Comparison of ENCODE assay signal across 11 mouse cellular contexts in the genomic region with DNA sequence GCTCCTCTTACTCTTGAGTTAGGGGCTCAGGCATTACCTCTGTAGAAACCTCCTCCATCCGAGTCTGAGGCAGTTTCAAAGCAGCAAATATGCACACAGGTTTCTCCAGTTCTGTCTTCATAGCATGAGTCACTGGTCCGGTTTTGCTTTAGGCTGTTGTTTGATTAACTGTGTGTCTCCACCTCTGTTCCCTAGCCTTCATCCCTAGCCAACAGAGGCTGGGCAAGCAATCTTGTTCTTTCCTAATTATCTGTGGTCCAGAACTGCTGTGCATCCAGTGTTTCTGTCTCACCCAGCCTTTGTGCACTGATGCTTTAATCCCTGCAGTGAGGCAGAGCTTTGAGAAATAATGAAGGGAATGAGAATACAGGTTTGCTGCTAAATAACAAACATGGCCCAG.
A peak's percentile ranks its signal among the peaks of the same experiment; 100 is the strongest.
DNase-seq lines count a peak whose midpoint lies in the region; ATAC-seq and TF ChIP-seq lines count a peak whose summit lies in the region.
"Had no signal": no experiment of that assay in that cellular context is flagged by ENCODE, and none has a peak within 500 bp of the region (broad histone marks: within the 10 kb centered on the region; RNA-seq: fewer than 3 reads in every experiment).

No protein-coding gene starts in this region.

- ATAC-seq in lung, postnatal 0 days = peak; percentile 41; the same call in 1 of the 2 replicates
- ATAC-seq in forebrain, postnatal 0 days = peak; percentile 43; the same call in 1 of the 2 replicates
- ATAC-seq in megakaryocyte, adult 5-6 weeks (ENCODE audit: poor library complexity, severe bottlenecking) = no peak

- H3K9ac ChIP-seq in lung, postnatal 0 days (replicated peaks; ENCODE audit: low read depth) = no peak overlapping the region
- H3K9ac ChIP-seq in forebrain, postnatal 0 days = no peak overlapping the region
- H3K9ac ChIP-seq: liver, embryonic 15.5 days had no signal

- intact Hi-C loops in gastrocnemius, adult 2 months (cut with DNase I) = loop anchor here (5.0 kb wide), 1 partner anchor 89 kb away; a partner anchor contains a TSS
- intact Hi-C loops in gastrocnemius, postnatal 14 days (cut with DNase I; ENCODE audit: low total_unique reads) = no loop called here

- H3K27ac ChIP-seq in gastrocnemius, adult 2 months = peak overlapping the region; percentile 56
- H3K27ac ChIP-seq in lung, postnatal 0 days (ENCODE audit: low read length) = no peak overlapping the region
- peak overlapping the region; percentile 41 for H3K27ac ChIP-seq in forebrain, postnatal 0 days (ENCODE audit: low read depth, low read length)
- H3K27ac ChIP-seq in olfactory bulb, adult 2 months (ENCODE audit: insufficient read depth, low read depth, low read length) = peak overlapping the region; percentile 41
- H3K27ac ChIP-seq in hindbrain, embryonic 10.5 days = no peak overlapping the region

- no peaks in the 10 kb centered on the region for H3K27me3 ChIP-seq in lung, postnatal 0 days (replicated peaks; ENCODE audit: insufficient read depth, low read length)
- no peaks in the 10 kb centered on the region for H3K27me3 ChIP-seq in forebrain, postnatal 0 days (ENCODE audit: insufficient read depth, low read length)
- no peaks in the 10 kb centered on the region for H3K27me3 ChIP-seq in hindbrain, embryonic 10.5 days (ENCODE audit: insufficient read depth, poor library complexity, severe bottlenecking)
- H3K27me3 ChIP-seq: liver, embryonic 15.5 days had no signal

- no peak for DNase-seq in gastrocnemius, adult 2 months
- DNase-seq in gastrocnemius, postnatal 14 days = no peak
- peak; percentile 25 for DNase-seq in lung, postnatal 0 days (ENCODE audit: low spot score)
- DNase-seq in lung, postnatal 25 days (ENCODE audit: low spot score) = no peak
- DNase-seq in forebrain, postnatal 0 days = no peak
- DNase-seq in hindbrain, embryonic 10.5 days (ENCODE audit: low spot score) = no peak
- DNase-seq: kidney, postnatal 36 days; right cerebral cortex, postnatal 4 days had no signal

- TF ChIP-seq EP300 in lung, postnatal 0 days (IDR thresholded peaks at IDR 0.05) = no peak

- no peak for TF ChIP-seq CTCF in gastrocnemius, adult 2 months (IDR thresholded peaks at IDR 0.05)
- no peak for TF ChIP-seq CTCF in lung, postnatal 0 days (IDR thresholded peaks at IDR 0.05)
- no peak for TF ChIP-seq CTCF in forebrain, postnatal 0 days (IDR thresholded peaks at IDR 0.05; ENCODE audit: low read depth)
- TF ChIP-seq CTCF in olfactory bulb, adult 2 months (IDR thresholded peaks at IDR 0.05; ENCODE audit: insufficient read depth, low read depth, low read length) = no peak

- no peak overlapping the region for H3K4me3 ChIP-seq in gastrocnemius, adult 2 months
- no peak overlapping the region for H3K4me3 ChIP-seq in lung, postnatal 0 days (ENCODE audit: low read depth, low read length)
- H3K4me3 ChIP-seq in forebrain, postnatal 0 days (ENCODE audit: low read depth, low read length) = no peak overlapping the region
- no peak overlapping the region for H3K4me3 ChIP-seq in olfactory bulb, adult 2 months (ENCODE audit: insufficient read depth, low read depth, low read length)
- H3K4me3 ChIP-seq in hindbrain, embryonic 10.5 days = no peak overlapping the region
- H3K4me3 ChIP-seq: liver, embryonic 15.5 days had no signal

- no peak overlapping the region for H3K4me2 ChIP-seq in lung, postnatal 0 days (replicated peaks; ENCODE audit: low read depth, low read length)
- no peak overlapping the region for H3K4me2 ChIP-seq in forebrain, postnatal 0 days (ENCODE audit: low read depth)
- H3K4me2 ChIP-seq: liver, embryonic 15.5 days had no signal

- TF ChIP-seq POLR2A in olfactory bulb, adult 2 months (IDR thresholded peaks at IDR 0.05; ENCODE audit: insufficient read depth, low read depth, low read length) = no peak

- H3K9me3 ChIP-seq in lung, postnatal 0 days (ENCODE audit: low read length) = no peaks in the 10 kb centered on the region
- H3K9me3 ChIP-seq in forebrain, postnatal 0 days (ENCODE audit: low read length) = no peaks in the 10 kb centered on the region
- no peaks in the 10 kb centered on the region for H3K9me3 ChIP-seq in hindbrain, embryonic 10.5 days
- H3K9me3 ChIP-seq: liver, embryonic 15.5 days had no signal

- H3K4me1 ChIP-seq in lung, postnatal 0 days (ENCODE audit: insufficient read depth, low read depth, low read length) = no peaks in the 10 kb centered on the region
- H3K4me1 ChIP-seq in forebrain, postnatal 0 days (ENCODE audit: insufficient read depth) = no peaks in the 10 kb centered on the region; the same call in 1 of the 2 replicates
- peaks cover 20% of the 10 kb centered on the region for H3K4me1 ChIP-seq in olfactory bulb, adult 2 months (ENCODE audit: control insufficient read depth, insufficient read depth, low read length)
- no peaks in the 10 kb centered on the region; the same call in 1 of the 2 replicates for H3K4me1 ChIP-seq in hindbrain, embryonic 10.5 days (replicated peaks)

- 44% methylated on average over 2 of the region's 2 CpGs for WGBS in lung, postnatal 0 days
- 6% methylated on average over 2 of the region's 2 CpGs for WGBS in forebrain, postnatal 0 days
- 10% methylated on average over 2 of the region's 2 CpGs for WGBS in olfactory bulb, adult 2 months
- WGBS in hindbrain, embryonic 10.5 days = 73% methylated on average over 2 of the region's 2 CpGs

- no peaks in the 10 kb centered on the region for H3K36me3 ChIP-seq in lung, postnatal 0 days (ENCODE audit: insufficient read depth, low read length)
- H3K36me3 ChIP-seq in forebrain, postnatal 0 days (ENCODE audit: insufficient read depth) = no peaks in the 10 kb centered on the region
- no peaks in the 10 kb centered on the region for H3K36me3 ChIP-seq in hindbrain, embryonic 10.5 days
- H3K36me3 ChIP-seq: liver, embryonic 15.5 days had no signal

Comparison
In these comparisons a context has a peak if more than half of its experiments do, and no peak if none do; other contexts are left out.
1. H3K27ac ChIP-seq: peak in gastrocnemius, adult 2 months (single experiment), forebrain, postnatal 0 days (single experiment) and olfactory bulb, adult 2 months (single experiment); none in lung, postnatal 0 days (single experiment) and hindbrain, embryonic 10.5 days (single experiment).